Mouse (Mus musculus) testis, adult 2 months (tissue): ENCODE results near the gene Gm20388. TPM values are rescaled to one million over a fixed set of nuclear protein-coding genes. Genes with fewer than 3 reads are reported as not detected.
A peak's percentile ranks its signal among the peaks of the same experiment; 100 is the strongest.

ENCODE experiments used
- H3K27ac ChIP-seq: fragments of 200-500 bp; 2 replicates; pipeline ENCODE4 v1.5.1; 2012; ENCODE audit warnings: low read depth, low read length; ENCODE audit not compliant: control insufficient read depth, insufficient read depth
- H3K27me3 ChIP-seq: fragments of 200-500 bp; 2 replicates; pipeline ENCODE4 v1.6.1; 2012; ENCODE audit warnings: mild to moderate bottlenecking, low read length, moderate library complexity; ENCODE audit not compliant: control insufficient read depth, insufficient read depth
- H3K36me3 ChIP-seq: fragments of 200-500 bp; 2 replicates; pipeline ENCODE4 v1.6.1; 2012; ENCODE audit warnings: mild to moderate bottlenecking, low read length; ENCODE audit not compliant: control insufficient read depth, insufficient read depth
- H3K4me1 ChIP-seq: fragments of 200-500 bp; 2 replicates; pipeline ENCODE4 v1.6.1; 2012; ENCODE audit warnings: low read length; ENCODE audit not compliant: control insufficient read depth, insufficient read depth
- H3K4me3 ChIP-seq: fragments of 200-500 bp; 2 replicates; pipeline ENCODE4 v1.5.1; 2012; ENCODE audit warnings: low read depth, mild to moderate bottlenecking, low read length, moderate library complexity, mixed read lengths; ENCODE audit not compliant: control insufficient read depth
- CTCF ChIP-seq: fragments of 200-500 bp; IDR thresholded peaks from 2 replicates; pipeline ENCODE4 v1.5.1; 2012; ENCODE audit warnings: low read depth, mild to moderate bottlenecking, inconsistent platforms, low read length, moderate library complexity; ENCODE audit not compliant: control insufficient read depth, insufficient read depth, insufficient replicate concordance
- POLR2A ChIP-seq: fragments of 200-500 bp; IDR thresholded peaks from 2 replicates; pipeline ENCODE4 v1.6.1; 2012; ENCODE audit warnings: low read depth, mild to moderate bottlenecking, inconsistent platforms, low read length, moderate library complexity; ENCODE audit not compliant: control insufficient read depth
- polyA plus RNA-seq: library from polyadenylated mRNA; depleted of rRNA; stranded (reverse); fragments of >200 nt; gene quantifications from 2 replicates; pipeline ENCODE4 v1.2.3, GENCODE M21; 2012

Gm20388 gene
- polyA plus RNA-seq, 1 experiment = 5.6 TPM

- Histone ChIP-seq H3K4me3 (no peak overlapping the region), H3K4me1 (no peaks in the 10 kb centered on the region), H3K36me3 (no peaks in the 10 kb centered on the region), H3K27ac (no peak overlapping the region), H3K27me3 (no peaks in the 10 kb centered on the region)
- no peak for TF ChIP-seq CTCF
Measured at GRCm38 (mm10) chr8:121369378-121369777, 1458.7 kb downstream of the Gm20388 start.

DNA sequence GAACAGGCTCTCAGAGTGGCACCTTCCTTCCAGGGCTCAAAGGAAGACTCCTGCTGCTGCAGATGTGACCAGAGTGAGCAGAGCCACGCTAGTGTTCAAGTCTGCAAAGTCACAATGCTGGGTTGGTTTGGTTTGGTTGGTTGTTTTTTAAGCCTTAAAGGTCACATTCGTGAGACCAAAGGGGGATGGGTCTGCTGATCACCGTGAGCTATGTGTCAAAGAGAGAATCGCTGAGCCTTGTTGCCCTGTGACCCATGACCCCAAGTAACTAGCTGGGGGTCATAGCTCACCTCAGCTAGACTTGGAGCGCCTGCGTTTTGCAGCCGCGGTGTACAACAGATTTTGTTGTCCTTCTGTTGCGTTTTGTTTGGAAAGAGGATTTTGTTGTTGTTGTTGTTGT, 1460.6 kb downstream of the Gm20388 start:
- no peak overlapping the region for H3K4me3 ChIP-seq
- no peaks in the 10 kb centered on the region for H3K4me1 ChIP-seq
- H3K27ac ChIP-seq = no peak overlapping the region
- no peaks in the 10 kb centered on the region for H3K27me3 ChIP-seq
- H3K36me3 ChIP-seq = no peaks in the 10 kb centered on the region
- TF ChIP-seq CTCF (no peak), POLR2A (no peak)

GRCm38 (mm10) chr8:121371911-121372638, 1461.4 kb downstream of the Gm20388 start:
- Histone ChIP-seq H3K27ac (no peak overlapping the region), H3K4me3 (no peak overlapping the region), H3K4me1 (no peaks in the 10 kb centered on the region; the same call in 1 of the 2 replicates), H3K36me3 (no peaks in the 10 kb centered on the region), H3K27me3 (no peaks in the 10 kb centered on the region)
- TF ChIP-seq POLR2A (no peak), CTCF (no peak)

DNA sequence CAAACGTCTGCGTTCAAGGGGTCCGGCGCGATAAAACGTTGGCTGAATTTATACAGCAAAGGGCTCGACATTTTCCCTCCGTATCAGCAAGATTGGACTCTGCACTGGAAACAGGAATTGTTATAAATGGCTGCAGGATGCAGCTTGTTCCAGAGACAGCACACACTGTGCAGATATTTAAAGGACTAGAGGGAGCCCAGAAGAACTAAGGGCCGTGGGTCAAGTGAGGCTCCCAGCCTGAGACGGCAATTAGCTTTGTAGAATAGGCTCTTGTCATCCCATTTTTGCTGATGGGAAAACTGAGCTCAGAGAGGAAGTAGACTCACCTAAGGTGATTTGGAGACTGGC, 1462.0 kb downstream of the Gm20388 start:
- TF ChIP-seq POLR2A (no peak), CTCF (no peak)
- Histone ChIP-seq H3K27me3 (no peaks in the 10 kb centered on the region), H3K4me1 (no peaks in the 10 kb centered on the region; the same call in 1 of the 2 replicates), H3K36me3 (no peaks in the 10 kb centered on the region), H3K27ac (no peak overlapping the region), H3K4me3 (no peak overlapping the region)

- no peaks in the 10 kb centered on the region for H3K36me3 ChIP-seq
- H3K27ac ChIP-seq = no peak overlapping the region
- H3K4me3 ChIP-seq = no peak overlapping the region
- H3K27me3 ChIP-seq = no peaks in the 10 kb centered on the region
- no peaks in the 10 kb centered on the region; the same call in 1 of the 2 replicates for H3K4me1 ChIP-seq
- peak; percentile 88; the same call in 1 of the 2 replicates for TF ChIP-seq CTCF
- no peak for TF ChIP-seq POLR2A
Measured at GRCm38 (mm10) chr8:121374284-121374683, 1463.6 kb downstream of the Gm20388 start.

DNA sequence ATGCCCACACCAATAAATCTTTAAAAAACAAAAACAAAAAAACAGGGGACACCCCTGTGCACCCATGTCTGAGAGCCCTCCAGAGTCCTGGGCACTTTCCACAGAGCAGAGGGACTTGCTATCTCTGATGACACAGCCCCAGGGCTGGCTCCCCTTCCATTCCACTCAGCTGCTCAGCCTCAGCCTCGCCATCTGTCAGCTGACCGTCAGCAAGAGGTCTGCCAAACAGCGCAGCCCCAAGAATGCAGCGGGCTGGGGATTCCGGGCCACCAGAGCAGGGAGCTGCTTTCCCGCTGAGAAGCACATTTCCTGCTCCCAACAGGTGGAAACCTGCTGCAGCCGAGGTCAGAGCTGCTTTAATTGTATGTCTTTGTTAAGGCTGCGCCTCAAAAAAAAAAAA, 1464.1 kb downstream of the Gm20388 start:
- no peak for TF ChIP-seq CTCF
- TF ChIP-seq POLR2A = no peak
- H3K27me3 ChIP-seq = no peaks in the 10 kb centered on the region
- H3K36me3 ChIP-seq = no peaks in the 10 kb centered on the region
- H3K4me1 ChIP-seq = no peaks in the 10 kb centered on the region; the same call in 1 of the 2 replicates
- no peak overlapping the region for H3K4me3 ChIP-seq
- no peak overlapping the region for H3K27ac ChIP-seq

GRCm38 (mm10) chr8:121376116-121376950, 1465.7 kb downstream of the Gm20388 start:
- H3K4me3 ChIP-seq = no peak overlapping the region
- no peaks in the 10 kb centered on the region for H3K27me3 ChIP-seq
- no peaks in the 10 kb centered on the region for H3K36me3 ChIP-seq
- H3K27ac ChIP-seq = no peak overlapping the region
- no peaks in the 10 kb centered on the region; the same call in 1 of the 2 replicates for H3K4me1 ChIP-seq
- TF ChIP-seq CTCF (no peak), POLR2A (no peak)
